Mouse (Mus musculus): ENCODE results near the gene Gm28047. TPM values are rescaled to one million over a fixed set of nuclear protein-coding genes. Genes with fewer than 3 reads are reported as not detected.

The Gm28047 gene
- total RNA-seq, 1 experiment from 2014 or later: not detected

DNA sequence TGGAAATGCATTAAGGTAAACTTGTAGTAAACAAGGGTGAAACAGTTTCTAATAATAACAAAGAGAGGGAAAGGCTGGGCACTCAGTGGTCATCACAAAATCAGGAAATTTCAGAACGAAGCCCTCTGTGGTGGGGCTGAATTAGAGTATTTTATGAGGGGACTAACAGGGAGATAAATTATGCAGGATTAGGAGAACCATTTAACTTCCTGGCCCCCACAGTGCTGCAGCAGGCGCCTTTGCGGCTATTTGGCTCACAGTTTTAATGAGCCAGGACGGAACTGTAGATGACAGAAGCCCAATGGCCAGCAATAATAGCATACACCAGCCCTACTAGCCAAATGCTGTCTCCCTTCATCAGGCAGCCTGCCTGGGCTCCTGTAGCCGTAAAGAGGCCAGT, 61.2 kb downstream of the Gm28047 start:
- ATAC-seq (ENCODE audit: extremely low read depth, insufficient number of reproducible peaks, low FRiP score, poor library complexity, severe bottlenecking): no peak

DNA sequence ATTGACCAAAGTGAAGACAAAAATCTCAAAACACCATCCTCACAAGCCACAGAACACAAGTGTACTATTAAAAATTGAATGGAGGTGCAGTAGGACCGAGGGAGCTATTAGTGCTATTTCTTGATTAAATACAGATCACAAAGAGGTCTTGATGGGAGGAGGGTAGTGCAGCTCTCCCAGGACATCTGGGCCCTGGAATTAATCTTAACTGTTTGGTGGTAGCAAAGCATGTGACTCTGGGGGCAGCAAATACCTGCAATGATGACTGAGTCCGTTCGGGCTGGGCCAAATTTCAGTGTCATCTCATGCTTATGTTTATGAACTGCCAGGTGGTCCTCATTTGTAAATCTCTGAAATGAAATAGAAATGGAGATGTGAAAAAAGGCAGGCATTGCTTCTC, 61.8 kb downstream of the Gm28047 start:
- ATAC-seq (ENCODE audit: extremely low read depth, insufficient number of reproducible peaks, low FRiP score, poor library complexity, severe bottlenecking): no peak

DNA sequence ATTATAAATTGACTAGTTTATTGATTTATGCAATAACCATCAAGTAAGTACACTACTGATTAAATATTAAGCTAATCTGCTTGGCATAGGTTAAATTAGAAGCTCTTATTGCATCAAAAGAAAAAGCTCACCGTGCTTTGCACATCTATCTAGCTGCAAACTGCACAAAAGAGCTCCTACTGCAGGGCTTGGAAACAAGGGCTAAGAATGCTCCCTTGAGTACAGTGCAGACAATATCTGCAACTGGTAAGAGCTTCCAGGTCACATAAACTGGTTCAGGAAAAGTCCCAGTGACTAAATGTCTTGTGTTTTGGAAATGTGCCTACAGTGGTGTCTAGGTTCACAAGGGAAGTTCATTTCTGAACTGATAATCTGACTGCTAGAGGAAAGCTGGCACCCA, 62.4 kb downstream of the Gm28047 start:
- ATAC-seq (ENCODE audit: extremely low read depth, insufficient number of reproducible peaks, low FRiP score, poor library complexity, severe bottlenecking): no peak

DNA sequence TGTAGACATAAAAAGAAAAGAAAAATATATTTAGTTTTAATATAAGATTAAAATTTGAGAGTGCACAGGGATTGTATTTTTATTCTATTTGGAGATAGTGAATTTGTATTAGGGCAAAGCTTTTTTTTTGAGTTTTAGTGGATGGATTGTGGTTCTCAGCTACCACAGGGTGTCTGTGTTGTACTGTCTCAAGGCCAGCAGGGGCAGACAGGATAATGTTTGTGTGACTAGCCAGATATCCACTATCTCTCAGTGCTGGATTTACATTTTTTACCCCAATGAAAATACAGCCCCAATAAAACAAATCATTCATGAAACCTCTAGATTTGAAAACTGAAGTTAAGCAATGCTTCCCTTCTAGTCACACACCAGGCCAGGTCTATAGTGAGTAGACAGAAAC, 67.3 kb downstream of the Gm28047 start:
- no peak for ATAC-seq (ENCODE audit: extremely low read depth, insufficient number of reproducible peaks, low FRiP score, poor library complexity, severe bottlenecking)

DNA sequence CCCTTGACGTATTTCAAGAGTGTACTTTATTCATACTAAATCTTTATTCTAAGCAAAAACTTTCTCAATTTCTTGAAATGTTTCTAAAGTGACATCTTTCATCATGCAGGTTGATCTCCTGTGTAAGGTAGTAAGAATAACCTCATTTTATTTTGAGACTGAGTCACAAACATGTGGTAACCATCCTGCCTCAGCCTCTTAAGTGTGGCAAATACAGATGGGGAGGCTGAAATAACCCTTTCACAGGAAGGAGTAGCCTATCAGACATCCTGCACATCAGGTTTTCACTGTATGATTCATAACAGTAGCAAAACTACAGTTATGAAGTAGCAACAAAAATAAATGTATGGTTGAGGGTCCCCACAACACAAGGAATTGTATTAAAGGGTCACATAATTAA, 69.3 kb downstream of the Gm28047 start:
- ATAC-seq (ENCODE audit: extremely low read depth, insufficient number of reproducible peaks, low FRiP score, poor library complexity, severe bottlenecking): no peak

DNA sequence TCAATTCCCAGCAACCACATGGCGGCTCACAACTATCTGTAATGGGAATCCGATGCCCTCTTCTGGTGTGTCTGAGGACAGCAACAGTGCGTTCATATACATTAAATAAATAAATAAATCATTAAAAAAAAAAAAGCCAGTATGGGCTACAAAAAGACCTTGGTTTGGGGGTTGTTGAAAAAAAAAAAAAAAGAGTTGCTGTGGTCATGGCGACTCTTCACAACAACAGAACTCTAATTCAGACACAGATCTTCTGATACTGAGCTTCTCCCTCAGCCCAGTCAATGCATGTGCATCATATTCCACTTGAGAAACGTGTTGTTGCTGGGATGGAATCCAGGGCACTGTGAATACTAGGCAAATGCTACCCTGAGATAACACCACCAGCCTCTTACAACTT, 72.3 kb downstream of the Gm28047 start:
- no peak for ATAC-seq (ENCODE audit: extremely low read depth, insufficient number of reproducible peaks, low FRiP score, poor library complexity, severe bottlenecking)

DNA sequence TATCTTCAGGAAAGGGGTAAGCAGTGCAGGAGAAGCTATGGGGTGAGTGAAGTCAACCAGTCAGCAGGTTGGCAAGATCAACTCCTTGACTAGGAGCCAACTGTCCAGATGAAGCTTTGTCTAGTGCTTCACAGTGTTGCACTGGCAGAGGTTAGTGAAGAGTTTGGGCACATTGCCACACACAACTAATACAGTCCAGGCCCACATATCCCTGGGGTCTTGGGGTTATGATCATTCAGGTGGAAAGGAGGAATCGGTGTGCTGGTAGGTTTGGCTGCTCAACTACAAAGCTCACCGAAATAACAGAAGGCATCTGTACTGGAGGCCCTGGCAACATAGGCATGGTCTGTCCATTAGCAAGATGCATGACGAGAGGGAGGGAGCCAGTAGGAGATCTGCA, 77.4 kb downstream of the Gm28047 start:
- no peak for ATAC-seq (ENCODE audit: extremely low read depth, insufficient number of reproducible peaks, low FRiP score, poor library complexity, severe bottlenecking)

DNA sequence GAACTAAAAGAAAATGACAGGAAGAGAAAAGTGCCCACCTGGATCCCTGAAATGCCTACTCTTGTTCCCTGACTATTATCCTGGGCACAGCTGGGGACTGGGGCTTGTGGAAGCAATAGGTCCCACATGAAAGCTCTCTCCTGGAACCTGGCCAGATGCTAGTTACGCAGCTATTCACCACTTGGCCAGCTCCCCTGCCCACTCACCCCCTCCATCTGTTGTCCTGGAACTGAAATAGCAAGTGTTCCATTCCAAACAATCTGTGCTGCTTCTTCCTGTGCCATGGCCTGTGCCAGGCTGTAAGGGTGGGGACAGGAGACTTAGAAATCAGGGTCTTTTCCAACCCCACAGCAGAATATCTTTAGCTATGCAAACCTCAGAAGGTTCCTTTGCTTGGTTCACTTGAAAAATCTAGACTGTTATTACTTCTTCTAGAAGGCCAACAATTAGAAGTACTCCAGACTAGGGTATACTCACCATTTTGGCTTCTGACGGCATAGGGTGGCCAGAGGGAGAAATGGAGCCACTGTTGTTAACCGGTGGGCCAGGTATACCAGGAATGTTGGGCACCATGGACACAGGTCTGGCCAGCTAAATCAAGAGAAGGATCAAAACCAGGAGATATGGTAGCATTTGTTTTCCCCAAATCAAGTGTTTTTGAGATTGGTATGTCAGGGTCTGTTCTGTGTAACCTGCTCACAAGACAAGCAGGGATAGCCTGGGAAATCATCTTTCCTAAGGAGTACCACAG, 78.0 kb downstream of the Gm28047 start:
- no peak for ATAC-seq (ENCODE audit: extremely low read depth, insufficient number of reproducible peaks, low FRiP score, poor library complexity, severe bottlenecking)

DNA sequence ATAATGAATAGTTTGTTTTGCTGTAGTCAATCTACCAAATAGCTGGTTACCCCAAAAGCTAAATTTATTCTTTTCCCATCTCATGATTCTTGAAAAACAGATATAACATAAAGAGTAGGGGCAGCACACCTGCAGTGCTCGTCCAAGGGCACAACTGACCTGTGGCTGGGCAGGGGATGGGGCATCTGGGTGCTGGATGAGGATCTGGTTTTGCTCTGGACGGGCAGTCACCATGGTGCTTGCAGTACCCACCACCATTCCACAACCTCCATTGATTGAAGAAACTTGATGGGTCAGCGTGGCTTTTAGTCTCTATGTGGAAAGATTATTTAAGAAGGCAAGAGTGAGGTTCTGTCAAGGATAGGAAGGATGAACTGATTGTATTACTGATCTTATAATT, 78.6 kb downstream of the Gm28047 start:
- ATAC-seq (ENCODE audit: extremely low read depth, insufficient number of reproducible peaks, low FRiP score, poor library complexity, severe bottlenecking): no peak

DNA sequence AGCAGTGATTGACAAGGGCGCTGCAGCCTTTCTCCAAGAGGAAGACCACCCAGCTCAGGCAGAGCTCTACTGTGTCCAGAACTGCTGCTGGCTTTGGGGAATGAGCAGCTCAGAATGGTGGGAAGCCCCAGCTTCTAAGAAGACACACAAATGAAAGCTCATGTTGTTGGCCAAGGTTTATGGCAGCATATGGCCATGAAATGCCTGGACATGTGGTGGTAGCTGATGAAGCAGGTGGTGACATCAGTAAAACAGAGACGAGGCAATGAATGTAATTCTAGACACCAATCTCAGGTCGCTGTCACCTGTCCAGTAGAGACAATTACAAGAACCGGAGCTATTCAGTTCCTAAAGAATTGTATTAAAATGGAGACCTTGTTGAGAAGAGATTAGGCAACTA, 80.1 kb downstream of the Gm28047 start:
- ATAC-seq (ENCODE audit: extremely low read depth, insufficient number of reproducible peaks, low FRiP score, poor library complexity, severe bottlenecking): no peak

DNA sequence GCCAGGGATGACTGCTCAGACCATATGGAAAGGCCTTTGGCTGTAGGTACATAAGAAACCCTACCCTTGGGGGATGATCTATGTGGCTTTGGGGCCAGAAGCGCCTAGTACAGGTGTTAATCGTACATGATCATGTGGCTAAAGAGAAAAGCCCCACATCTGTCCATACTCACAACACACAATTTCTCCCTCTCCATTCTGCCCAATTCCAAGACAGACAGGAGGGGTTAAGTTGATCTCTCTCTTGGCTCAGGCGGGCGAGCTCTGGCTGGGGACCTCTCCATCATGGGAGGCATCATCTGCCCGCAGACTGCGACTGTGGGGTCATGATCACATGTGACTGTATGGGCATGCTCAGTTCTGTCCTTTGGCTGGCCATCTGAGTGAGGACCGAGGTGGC, 90.9 kb downstream of the Gm28047 start:
- no peak for ATAC-seq (ENCODE audit: extremely low read depth, insufficient number of reproducible peaks, low FRiP score, poor library complexity, severe bottlenecking)

DNA sequence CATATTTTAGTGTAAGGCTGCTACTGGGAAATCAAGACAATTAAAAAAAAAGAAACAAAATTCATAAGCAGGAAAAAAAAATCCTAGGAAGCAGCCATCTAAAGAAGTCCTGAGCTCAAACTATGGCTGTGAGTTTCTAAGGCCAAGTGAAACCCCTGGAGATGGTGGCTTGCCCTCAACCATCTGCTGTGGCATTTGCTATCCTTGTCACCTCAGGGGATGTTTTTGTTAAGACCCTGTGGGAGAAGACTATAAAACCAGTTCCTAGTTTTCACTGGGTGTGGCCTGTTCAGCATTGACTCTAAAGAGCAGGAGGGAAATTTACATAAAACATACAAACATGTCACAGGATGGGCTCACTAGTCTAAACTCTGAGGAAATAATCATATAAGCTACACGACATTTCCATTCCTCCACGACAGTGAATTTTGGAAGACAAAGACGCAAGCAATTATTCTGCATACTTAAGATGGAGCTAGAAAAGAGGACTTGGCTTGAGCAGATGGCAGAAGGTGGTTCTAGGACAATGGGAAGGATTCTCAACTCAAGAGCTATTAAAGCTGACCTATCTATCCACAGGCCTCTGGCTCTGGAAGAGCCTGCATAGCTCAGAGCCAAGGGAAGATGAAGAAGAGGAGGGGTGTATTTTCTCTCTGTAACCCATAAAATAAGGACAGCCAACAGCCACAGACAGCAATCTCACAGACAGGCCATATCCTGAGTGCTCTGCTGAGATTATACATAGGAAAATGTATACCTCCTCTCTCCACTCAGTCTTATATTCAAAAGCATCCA, 92.6 kb downstream of the Gm28047 start:
- no peak for ATAC-seq (ENCODE audit: extremely low read depth, insufficient number of reproducible peaks, low FRiP score, poor library complexity, severe bottlenecking)

DNA sequence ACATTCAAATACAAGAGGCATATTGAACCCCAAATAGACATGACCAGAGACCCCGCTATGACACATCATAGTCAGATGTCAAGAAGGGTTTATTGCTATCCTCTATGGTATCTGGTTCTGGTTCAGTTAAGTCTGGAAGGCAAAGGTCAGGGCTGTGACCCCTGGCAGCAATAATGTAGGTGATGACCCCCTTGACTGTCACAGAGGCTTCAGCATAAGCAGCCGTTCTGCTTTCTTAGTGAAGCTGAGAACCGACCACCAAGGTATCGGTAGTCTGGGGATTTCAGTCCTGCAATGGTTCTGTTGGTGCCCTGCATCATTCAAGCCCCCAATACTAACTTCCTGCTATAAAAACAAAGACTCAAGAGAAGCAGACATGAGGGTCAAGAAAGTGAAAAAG, 93.3 kb downstream of the Gm28047 start:
- ATAC-seq (ENCODE audit: extremely low read depth, insufficient number of reproducible peaks, low FRiP score, poor library complexity, severe bottlenecking): no peak

DNA sequence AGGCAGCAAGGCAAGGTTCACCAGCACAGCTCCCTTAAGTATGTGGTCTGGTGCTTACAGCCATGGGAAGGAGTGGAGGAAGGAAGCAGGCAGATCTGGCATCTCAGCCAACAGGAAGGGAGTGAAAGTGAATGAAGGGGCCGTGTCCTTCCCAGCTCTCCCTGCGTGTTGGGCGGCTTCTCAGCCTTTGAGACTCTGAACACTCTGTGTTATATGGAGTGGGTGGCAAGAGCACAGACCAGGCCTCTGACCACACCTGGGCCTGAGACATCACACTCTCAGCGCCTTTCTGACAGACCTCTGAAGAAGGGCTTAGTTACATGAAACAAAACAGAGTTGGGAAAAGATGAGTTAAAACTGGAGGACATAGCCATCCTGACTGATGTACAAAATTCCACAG, 94.3 kb downstream of the Gm28047 start:
- ATAC-seq (ENCODE audit: extremely low read depth, insufficient number of reproducible peaks, low FRiP score, poor library complexity, severe bottlenecking): no peak

DNA sequence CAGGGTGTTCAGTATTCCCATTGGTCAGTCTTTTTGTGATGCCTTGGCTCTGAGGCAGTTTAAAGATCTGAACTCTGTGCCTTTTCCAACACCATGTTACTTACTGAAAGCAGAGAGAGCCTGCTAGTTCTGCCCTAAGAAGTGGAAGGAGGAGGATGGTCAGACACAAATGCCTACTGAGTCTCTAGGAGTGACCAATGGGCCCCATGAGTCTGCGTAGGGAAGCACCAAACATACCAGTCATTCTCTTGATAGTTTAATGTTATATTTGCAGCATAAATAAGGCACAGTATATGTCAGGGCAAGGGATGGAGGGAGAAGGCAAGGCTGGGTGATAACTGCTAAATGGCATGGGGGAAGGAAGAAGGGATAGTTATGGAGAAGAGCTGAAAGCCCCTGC, 96.5 kb downstream of the Gm28047 start:
- ATAC-seq (ENCODE audit: extremely low read depth, insufficient number of reproducible peaks, low FRiP score, poor library complexity, severe bottlenecking): no peak

DNA sequence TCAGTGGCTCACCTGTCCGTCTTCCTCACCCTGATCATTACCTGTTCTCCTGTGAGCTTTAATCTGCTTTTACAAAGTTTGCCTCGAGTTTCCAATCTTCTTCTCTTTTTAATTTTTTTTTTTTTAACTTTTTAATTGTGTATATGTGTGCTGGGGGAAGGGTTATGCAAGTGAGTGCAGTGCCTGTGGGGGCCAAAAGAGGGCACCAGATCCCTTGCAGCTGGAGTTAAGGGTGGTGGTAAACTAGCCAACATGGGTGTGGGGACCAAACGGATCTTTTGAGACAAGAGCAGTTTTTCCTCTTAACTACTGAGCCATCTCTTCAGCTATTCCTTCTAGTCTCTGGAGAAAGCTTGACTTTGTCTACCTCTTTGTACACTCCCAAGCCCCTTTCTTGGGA, 96.9 kb downstream of the Gm28047 start:
- ATAC-seq (ENCODE audit: extremely low read depth, insufficient number of reproducible peaks, low FRiP score, poor library complexity, severe bottlenecking): no peak

DNA sequence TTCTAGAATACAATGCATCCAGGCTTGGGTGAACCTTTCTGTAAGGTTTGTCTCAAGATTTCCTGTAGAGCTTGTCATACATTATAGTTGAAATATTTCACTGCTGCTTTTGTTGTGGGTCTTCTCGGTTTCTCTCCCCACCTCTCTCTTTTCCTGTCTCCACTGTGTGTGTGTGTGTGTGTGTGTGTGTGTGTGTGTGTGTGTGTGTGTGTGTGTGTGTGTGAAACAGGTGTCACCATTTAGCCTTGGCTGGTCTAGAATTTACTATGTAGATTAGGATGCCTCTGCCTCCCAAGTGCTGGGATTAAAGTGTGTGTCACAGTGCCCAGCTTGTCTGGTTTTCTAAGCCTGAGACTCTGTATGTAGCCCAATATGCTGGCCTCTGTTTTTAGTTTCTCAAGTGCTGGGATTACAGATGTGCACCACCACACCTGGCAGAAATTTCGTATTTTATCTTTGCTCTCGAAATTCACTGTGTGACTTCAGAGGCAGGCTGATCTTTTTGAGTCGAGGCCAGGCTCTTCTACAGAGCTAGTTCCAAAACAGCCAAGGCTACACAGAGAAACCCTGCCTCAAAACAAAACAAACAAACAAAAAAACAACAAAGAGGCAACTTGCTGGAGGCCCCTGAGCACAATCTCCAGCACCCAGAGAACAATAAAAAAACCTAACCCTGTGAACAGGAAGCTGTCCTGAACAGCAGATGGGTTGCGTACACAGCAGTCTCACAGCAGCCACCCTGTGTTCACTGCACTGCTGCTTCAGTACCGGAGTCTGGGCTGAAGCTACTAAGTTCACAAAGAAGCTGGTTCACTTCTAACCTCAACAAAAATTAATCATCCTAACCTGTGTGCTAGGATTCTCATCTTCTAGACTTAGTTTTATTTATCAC, 98.5 kb downstream of the Gm28047 start:
- ATAC-seq (ENCODE audit: extremely low read depth, insufficient number of reproducible peaks, low FRiP score, poor library complexity, severe bottlenecking): no peak

DNA sequence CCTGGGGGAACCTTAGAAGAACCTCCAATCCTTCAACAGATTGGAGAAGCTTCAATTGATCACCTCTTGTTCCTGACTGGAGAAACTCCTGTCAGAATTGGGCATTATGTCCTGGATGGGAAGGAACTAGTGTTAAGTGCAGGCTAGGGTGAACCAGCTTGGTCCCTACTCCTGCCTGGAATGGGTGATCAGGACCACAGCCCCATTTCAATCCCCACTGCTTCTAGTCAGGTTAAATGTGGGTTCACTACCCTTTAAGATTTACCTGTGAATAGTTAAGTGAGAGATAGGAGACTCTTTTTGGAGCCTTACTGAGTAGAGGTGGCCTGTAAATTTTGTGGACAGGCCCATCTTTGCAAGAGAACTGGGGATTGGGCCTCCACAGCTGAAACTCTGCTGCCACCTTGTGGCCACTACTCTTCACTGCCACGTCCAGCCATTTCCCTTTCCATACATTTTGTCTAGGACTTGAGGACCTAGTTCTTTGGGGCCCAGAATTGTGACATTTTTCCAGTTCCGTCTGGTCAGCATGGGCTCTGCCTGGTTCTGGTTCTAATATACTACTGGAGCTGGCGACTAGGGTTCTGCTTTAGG, 99.9 kb downstream of the Gm28047 start, which contains the start of gene Npff:
Npff (minus strand) TSS at position 51 of the 594 bp plus-strand sequence.
- peak; percentile 78 for ATAC-seq (ENCODE audit: extremely low read depth, insufficient number of reproducible peaks, low FRiP score, poor library complexity, severe bottlenecking)

DNA sequence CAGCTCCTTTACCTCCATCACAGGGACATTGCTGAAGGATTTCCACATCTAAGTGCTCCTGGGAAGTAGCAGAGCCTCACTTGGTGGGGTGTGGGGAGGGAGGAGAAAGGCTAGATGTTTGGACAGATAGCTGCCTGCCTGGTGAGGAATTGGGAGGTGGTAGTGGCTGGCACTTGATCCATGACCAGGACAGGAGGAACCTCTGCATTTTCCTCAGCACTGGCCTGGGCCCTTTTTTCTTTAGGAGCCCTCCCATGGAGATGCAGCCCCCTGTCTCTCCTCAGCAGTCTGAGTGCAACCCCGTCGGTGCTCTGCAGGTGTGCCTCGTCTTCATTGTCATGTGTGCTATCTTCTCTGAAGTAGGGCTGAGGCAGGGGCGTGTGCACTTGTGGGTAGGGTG, 103.4 kb downstream of the Gm28047 start:
- ATAC-seq (ENCODE audit: extremely low read depth, insufficient number of reproducible peaks, low FRiP score, poor library complexity, severe bottlenecking): no peak
